Mouse (Mus musculus) neutrophil, adult 5-6 weeks (primary cell): Measurements from ENCODE around the gene Bbs5. TPM values are rescaled to one million over a fixed set of nuclear protein-coding genes. Genes with fewer than 3 reads are reported as not detected.
"Not testable (repeated sequence)": the region's sequence is repeated elsewhere in the genome, so short reads cannot be mapped to it uniquely, and the experiment has no call there.

Experiments used
- ATAC-seq: fragments of 151-379, 151-347 bp; 2 replicates; pipeline ENCODE4 v1.8.0; 2017; ENCODE audit warnings: mild to moderate bottlenecking, moderate TSS enrichment; ENCODE audit not compliant: insufficient number of reproducible peaks, poor library complexity, low FRiP score, severe bottlenecking; ENCODE audit errors: extremely low read depth
- total RNA-seq: library from RNA; stranded (forward); fragments of 200-1000 nt; gene quantifications from 2 replicates; pipeline ENCODE4 v1.2.3, GENCODE M21; 2017

Gene Bbs5
- not detected in 2 replicates for total RNA-seq

- peak; percentile 33; the same call in 1 of the 2 replicates for ATAC-seq
Observed at GRCm38 (mm10) chr2:69646726-69647490, at the start of gene Bbs5. Gene Bbs5, plus strand, starts transcription at chr2:69647171.

- ATAC-seq: no peak
Observed at GRCm38 (mm10) chr2:69603726-69604393, 43.1 kb upstream of the Bbs5 start.

GRCm38 (mm10) chr2:69606621-69607020, 40.4 kb upstream of the Bbs5 start:
- ATAC-seq: no peak

DNA sequence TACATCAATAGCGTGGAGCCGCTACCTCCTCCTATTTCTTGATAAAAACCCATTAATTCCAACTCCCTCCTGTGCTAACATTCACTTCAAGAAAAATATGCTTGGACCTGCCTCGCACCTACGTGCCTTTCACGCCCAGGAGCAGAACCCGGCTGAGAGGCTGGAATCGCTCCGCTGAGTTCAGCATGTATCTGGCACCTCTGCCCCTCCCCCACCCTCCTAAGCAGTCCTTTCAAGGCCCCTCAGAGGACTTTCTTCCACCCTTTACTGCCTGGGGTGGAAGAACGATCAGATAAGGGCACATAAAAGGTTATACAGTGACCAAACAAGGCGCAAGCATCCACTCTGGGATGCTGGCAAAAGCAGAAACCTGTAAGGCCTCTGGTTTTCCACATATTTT, 34.7 kb upstream of the Bbs5 start:
- no peak for ATAC-seq

DNA sequence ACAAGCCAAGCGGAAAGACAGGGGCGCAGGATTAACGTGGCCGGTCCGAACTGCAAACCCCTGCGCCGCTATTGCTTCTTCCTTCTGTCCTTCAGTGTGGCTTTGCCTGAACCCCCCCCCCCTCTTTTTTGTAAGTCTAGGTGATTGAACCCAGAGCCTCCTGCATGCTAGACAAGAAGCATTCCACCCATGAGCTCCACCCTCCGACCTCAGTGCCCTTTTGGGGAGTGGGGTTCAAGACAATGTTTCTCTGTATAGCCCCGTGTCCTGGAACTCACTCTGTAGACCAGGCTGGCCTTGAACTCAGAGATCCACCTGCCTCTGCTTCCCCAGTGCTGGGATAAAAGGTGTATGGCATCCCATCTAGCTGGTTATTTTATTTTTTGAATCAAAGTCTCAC, 34.3 kb upstream of the Bbs5 start:
- no peak for ATAC-seq

DNA sequence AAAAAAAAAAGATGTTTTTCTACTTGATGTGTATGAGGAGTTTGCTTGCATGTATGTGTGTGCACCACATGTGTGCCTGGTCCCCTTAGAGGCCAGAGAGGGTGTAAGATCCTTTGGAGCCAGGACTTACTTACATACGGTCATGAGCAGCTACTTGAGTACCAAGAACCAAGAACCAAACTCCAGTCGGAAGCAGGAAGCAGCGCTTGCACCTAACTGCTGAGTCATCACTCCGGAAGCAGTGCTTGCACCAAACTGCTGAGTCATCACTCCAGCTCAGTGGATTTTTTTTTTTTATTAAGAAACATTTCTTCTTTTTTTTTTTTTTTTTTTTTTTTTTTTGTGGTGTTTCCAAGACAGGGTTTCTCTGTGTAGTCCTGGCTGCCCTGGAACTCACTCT, 33.7 kb upstream of the Bbs5 start:
- no peak for ATAC-seq

DNA sequence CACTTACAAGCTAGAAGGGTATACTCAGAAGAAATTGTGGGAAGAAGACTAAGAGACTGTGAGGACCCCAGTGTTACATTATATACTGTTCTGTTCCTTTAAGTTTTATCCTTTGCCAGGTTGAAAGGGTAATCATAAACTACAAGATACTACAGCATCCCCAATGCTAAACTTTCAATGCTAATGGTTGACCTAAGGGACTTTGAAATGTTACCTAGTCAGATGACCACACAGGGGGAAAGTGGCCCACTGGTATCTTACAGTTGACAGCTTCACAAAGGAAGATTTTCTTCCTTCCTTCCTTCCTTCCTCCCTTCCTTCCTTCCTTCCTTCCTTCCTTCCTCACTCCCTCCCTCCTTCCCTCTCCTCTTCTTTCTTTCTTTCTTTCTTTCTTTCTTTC, 28.6 kb upstream of the Bbs5 start:
- no peak for ATAC-seq

DNA sequence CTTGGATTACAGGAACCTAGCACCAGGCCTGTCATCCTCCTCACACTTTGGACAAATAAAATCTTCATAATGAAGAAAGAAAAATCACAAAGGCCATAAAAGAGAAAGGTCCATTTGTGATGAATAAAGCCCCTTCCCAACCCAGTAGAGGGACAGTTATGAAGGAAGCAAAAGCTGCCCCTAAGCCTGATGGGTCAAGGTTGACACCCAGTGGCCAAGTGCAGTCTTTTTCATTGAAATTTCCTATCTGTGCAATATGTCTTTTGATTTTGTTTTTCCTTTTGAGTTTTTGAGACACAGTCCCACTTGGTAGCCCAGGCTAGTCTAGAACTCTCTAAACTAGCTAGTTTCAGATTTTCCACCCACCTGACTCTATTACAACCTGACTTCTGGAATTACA, 27.7 kb upstream of the Bbs5 start:
- no peak for ATAC-seq

- ATAC-seq: no peak
Observed at GRCm38 (mm10) chr2:69629215-69629614, 17.8 kb upstream of the Bbs5 start.

- ATAC-seq: no peak
Observed at GRCm38 (mm10) chr2:69629914-69630313, 17.1 kb upstream of the Bbs5 start.

DNA sequence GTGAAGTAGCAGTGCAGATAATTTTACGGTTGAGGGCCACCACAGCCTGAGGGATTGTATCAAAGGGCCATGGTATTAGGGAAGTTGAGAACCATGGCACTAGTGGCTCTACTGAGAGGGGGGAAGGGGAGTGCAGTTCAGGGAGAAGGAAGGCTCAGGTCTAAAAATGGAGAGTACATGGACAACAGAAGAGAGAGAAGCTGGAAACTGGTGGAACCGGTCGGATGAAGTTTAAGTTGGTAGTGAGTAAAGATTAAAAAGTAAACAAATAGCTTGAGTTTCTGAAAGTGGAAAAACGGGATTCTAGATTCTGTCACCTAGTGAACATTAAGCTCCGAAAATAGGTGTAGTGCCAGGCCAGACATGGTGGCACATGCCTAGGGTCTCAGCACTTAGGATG, 16.2 kb upstream of the Bbs5 start:
- ATAC-seq: no peak

GRCm38 (mm10) chr2:69631449-69631848, 15.5 kb upstream of the Bbs5 start:
- no peak for ATAC-seq

DNA sequence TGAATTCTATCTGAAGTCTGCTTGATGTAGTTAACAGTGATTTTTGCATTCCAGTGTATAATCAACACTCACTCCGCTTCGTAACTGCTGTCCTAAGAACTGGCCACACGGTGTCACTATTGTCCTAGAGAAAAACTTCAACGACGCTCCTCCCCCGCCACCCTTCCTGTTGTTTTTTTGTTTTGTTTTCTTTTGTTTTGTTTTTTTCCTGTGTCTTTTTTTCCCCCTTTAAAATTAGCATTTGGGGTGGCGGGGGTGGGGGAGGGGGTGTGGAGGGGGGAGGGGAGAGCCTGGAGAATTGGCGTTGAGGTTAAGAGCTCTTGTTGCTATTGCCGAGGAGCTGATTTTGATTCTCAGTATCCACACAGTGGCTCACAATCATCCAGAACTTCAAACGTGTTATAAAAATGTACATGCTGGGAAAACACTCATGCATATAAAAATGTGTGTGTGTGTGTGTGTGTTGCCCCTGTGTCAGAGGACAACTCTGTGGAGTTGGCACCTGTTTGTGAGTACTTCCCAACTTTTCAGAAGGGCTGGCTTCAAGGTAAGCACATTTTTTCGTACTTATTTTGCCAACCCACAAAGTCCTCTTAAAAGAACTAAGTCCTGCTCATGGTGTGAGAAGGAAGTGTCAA, 11.8 kb upstream of the Bbs5 start:
- peak; percentile 82 for ATAC-seq

DNA sequence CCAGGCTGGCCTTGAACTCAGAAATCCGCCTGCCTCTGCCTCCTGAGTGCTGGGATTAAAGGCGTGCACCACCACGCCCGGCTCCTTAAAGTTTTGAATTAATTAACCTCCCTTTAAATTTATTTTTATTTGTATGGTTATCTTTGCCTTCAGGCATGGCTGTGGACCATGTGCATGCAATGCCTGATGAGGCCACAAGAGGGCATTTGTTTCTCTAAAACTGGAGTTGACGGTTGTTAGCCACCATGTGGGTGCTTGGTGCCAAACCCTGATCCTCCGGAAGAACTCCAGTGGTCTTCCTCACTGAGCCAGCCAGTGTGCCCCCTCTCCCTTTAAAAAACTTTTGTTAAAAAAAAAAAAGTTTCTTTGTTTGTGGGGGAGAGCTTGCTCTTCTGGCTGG, 11.2 kb upstream of the Bbs5 start:
- ATAC-seq: peak; percentile 63; the same call in 1 of the 2 replicates

GRCm38 (mm10) chr2:69637989-69638388, 9.0 kb upstream of the Bbs5 start:
- ATAC-seq: not testable (repeated sequence)

GRCm38 (mm10) chr2:69640100-69640499, 6.9 kb upstream of the Bbs5 start:
- ATAC-seq: no peak

- ATAC-seq: no peak
Observed at GRCm38 (mm10) chr2:69644968-69645617, 1.9 kb upstream of the Bbs5 start.

- ATAC-seq: no peak
Observed at GRCm38 (mm10) chr2:69649716-69650115, 2.7 kb downstream of the Bbs5 start.

GRCm38 (mm10) chr2:69659326-69659725, 12.4 kb downstream of the Bbs5 start:
- no peak for ATAC-seq
